Mouse (Mus musculus) liver, postnatal 0 days (tissue): ENCODE measurements around the gene Smok3b.

Experiments
- CTCF ChIP-seq: sonication (generic); IDR thresholded peaks from 2 replicates; pipeline ENCODE4 v1.5.1; 2016; ENCODE audit warnings: antibody characterized with exemption, low read depth
- EP300 ChIP-seq: IDR thresholded peaks from 2 replicates; pipeline ENCODE4 v1.6.1; 2016; ENCODE audit warnings: antibody characterized with exemption, low read depth, mild to moderate bottlenecking

GRCm38 (mm10) chr5:138084507-138084906 is 63.3 kb downstream of the Smok3b start:
- TF ChIP-seq CTCF (no peak), EP300 (peak; percentile 85)
